Mouse (Mus musculus): ENCODE data around the gene Rasd2. TPM values are rescaled to one million over a fixed set of nuclear protein-coding genes. Genes with fewer than 3 reads are reported as not detected.
A peak's percentile ranks its signal among the peaks of the same experiment; 100 is the strongest.

The Rasd2 gene
- polyA plus RNA-seq (2011; ENCODE audit: insufficient read depth, insufficient read length, low replicate concordance, missing spikeins) = 0.90 TPM in 1 of 2 replicates, not detected in the other

DNA sequence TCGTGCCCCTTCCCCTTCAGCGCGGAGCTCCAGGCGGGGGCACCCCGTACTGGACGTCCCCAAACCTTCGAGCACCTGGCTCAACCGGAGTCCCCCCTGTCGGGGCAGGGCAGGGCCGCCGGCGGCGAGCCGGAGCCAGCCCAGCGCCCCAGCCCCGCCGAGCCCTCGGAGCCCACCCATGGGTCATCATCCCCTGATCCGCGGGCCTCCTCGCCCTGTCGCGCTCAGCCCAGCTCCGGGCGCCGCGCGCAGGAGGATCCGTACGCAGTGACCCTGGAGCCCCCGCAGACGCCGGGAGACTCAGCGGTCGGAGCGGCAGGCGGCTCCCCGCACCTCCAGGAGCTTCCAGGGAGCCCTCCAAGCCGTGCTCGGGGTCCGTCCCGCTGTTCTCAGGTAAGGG is at the start of gene Rasd2:
Rasd2 (plus strand) TSS at position 259 of the 400 bp plus-strand sequence.
- TF ChIP-seq POLR2A (IDR thresholded peaks at IDR 0.05; ENCODE audit: borderline replicate concordance, control insufficient read depth, low read depth, low read length) (no peak), CTCF (IDR thresholded peaks at IDR 0.05; ENCODE audit: control insufficient read depth, insufficient read depth, low read length) (no peak)
- Histone ChIP-seq H3K27ac (ENCODE audit: control insufficient read depth, insufficient read depth, low read depth, low read length, poor library complexity) (no peak within 1 kb of the TSS; the same call in 1 of the 2 replicates), H3K4me1 (ENCODE audit: control insufficient read depth, insufficient read depth, low read length) (no peaks in the 10 kb centered on the region), H3K4me3 (replicated peaks; ENCODE audit: control insufficient read depth, low read depth, low read length) (peak within 1 kb of the TSS; percentile 16)
- WGBS = 2% methylated on average over 41 of the region's 42 CpGs

DNA sequence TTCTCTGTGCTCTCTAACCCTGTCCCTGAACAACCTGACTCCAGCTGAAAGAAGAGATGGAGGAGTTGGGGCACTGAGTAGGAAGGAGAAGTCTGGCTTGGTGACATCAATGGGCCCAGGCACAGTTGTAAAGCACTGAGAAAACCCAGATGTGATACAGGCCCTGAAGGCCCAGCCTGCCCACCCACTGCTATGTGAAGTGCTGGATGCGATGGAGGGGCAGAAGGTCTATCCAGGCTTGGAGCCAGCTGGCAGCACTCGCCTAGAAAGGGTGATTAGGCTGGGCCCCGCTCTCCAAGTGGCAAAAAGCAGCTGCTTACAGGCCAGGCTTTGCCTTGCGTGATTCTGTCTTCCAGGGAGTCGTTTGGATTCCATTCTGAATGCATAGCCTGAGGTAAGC is 44.4 kb upstream of the Rasd2 start:
- WGBS = 79% methylated on average over 5 of the region's 5 CpGs
- Histone ChIP-seq H3K4me1 (ENCODE audit: control insufficient read depth, insufficient read depth, low read length) (no peaks in the 10 kb centered on the region), H3K4me3 (replicated peaks; ENCODE audit: control insufficient read depth, low read depth, low read length) (no peak overlapping the region), H3K27ac (ENCODE audit: control insufficient read depth, insufficient read depth, low read depth, low read length, poor library complexity) (no peak overlapping the region)
- TF ChIP-seq POLR2A (IDR thresholded peaks at IDR 0.05; ENCODE audit: borderline replicate concordance, control insufficient read depth, low read depth, low read length) (no peak), CTCF (IDR thresholded peaks at IDR 0.05; ENCODE audit: control insufficient read depth, insufficient read depth, low read length) (no peak)

DNA sequence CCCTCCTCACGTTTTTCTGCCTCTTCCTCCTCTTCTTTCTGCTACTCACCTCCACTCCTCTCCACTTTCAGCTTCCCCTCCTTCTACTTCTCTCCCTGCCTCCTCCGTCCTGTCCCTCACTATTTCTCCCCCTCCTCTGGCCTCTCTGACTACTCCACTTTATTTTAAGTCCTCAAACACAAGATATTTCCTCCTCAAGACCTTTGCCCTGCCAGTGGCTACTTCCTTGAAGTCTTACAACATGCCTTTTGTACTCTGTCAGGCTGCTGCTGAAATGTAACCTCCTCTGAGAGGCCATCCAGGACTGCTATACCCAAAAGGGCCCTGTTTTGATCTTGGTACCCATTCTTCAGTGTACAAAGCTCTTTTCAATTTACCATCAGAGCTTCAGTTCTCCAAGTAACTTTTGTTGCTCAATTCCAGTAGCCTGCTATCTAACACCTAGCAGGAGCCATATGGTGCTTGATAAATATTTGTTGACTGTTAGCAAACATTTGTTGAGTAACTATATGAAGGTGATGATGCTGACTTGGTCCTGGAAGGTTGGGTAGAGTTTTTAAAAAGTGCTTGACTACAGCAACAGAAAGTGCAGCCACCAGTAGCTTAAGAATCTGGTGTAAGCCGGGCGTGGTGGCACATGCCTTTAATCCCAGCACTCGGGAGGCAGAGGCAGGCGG is 41.6 kb upstream of the Rasd2 start:
- TF ChIP-seq POLR2A (IDR thresholded peaks at IDR 0.05; ENCODE audit: borderline replicate concordance, control insufficient read depth, low read depth, low read length) = no peak
- no peak for TF ChIP-seq CTCF (IDR thresholded peaks at IDR 0.05; ENCODE audit: control insufficient read depth, insufficient read depth, low read length)
- no peaks in the 10 kb centered on the region for H3K4me1 ChIP-seq (ENCODE audit: control insufficient read depth, insufficient read depth, low read length)
- WGBS = 54% methylated on average over 6 of the region's 6 CpGs
- H3K4me3 ChIP-seq (replicated peaks; ENCODE audit: control insufficient read depth, low read depth, low read length) = no peak overlapping the region
- H3K27ac ChIP-seq (ENCODE audit: control insufficient read depth, insufficient read depth, low read depth, low read length, poor library complexity) = no peak overlapping the region

DNA sequence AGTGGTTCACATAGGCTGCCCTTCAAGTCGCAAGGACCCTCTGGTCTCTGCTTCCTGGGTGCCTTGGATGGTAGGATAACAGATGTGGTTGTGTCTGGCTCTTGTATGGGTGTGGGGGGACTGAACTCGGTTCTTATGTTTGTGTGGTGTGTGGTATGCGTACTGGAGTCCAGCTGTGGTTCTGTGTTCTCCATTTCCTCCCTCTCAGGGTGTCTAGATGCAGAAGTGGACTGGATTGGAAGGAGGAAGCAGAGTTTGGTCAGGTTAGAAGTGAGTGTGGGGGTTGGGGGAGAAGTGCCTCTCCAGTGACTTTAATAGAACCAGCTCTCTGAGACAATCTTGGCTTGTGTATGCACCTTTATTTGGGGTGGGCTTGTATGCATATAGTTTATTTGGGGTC is 20.7 kb upstream of the Rasd2 start:
- WGBS = 22% methylated on average over 3 of the region's 3 CpGs
- H3K27ac ChIP-seq (ENCODE audit: control insufficient read depth, insufficient read depth, low read depth, low read length, poor library complexity) = no peak overlapping the region

DNA sequence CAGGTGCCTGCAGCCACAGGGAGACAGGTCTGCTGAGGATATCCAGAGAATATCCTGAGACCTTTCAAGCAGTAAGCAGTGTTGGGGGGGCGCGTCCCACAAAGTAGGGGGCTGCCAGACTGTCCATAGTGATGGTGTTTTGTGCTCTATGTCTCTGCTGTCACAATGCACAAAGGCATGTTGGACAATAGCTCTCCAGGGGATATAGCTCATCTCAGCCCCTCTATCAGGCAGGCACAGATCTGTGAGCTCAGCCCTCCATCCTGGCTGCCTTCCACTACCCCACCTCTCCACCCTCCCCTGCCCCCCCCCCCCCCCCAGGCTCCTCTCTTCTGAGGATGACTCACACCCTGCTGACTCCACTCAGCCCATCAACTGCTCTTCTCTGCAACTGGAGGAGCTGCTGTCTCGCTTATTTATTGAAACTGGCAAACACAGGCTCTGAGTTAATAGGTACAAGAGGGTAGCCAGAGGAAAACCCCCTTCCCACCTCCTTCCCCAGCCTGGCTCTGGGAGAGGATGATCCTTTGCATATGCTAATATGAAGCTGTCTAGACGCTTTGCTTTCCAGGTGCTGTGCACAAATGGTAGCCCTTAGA is 19.2 kb upstream of the Rasd2 start:
- TF ChIP-seq POLR2A (IDR thresholded peaks at IDR 0.05; ENCODE audit: borderline replicate concordance, control insufficient read depth, low read depth, low read length) = no peak
- Histone ChIP-seq H3K4me3 (replicated peaks; ENCODE audit: control insufficient read depth, low read depth, low read length) (no peak overlapping the region), H3K4me1 (ENCODE audit: control insufficient read depth, insufficient read depth, low read length) (no peaks in the 10 kb centered on the region), H3K27ac (ENCODE audit: control insufficient read depth, insufficient read depth, low read depth, low read length, poor library complexity) (no peak overlapping the region)
- WGBS = 75% methylated on average over 4 of the region's 4 CpGs

More for the DNA sequence above, 20.7 kb upstream of the Rasd2 start:
- no peaks in the 10 kb centered on the region for H3K4me1 ChIP-seq (ENCODE audit: control insufficient read depth, insufficient read depth, low read length)
- no peak for TF ChIP-seq POLR2A (IDR thresholded peaks at IDR 0.05; ENCODE audit: borderline replicate concordance, control insufficient read depth, low read depth, low read length)
- TF ChIP-seq CTCF (IDR thresholded peaks at IDR 0.05; ENCODE audit: control insufficient read depth, insufficient read depth, low read length) = no peak
- no peak overlapping the region for H3K4me3 ChIP-seq (replicated peaks; ENCODE audit: control insufficient read depth, low read depth, low read length)

DNA sequence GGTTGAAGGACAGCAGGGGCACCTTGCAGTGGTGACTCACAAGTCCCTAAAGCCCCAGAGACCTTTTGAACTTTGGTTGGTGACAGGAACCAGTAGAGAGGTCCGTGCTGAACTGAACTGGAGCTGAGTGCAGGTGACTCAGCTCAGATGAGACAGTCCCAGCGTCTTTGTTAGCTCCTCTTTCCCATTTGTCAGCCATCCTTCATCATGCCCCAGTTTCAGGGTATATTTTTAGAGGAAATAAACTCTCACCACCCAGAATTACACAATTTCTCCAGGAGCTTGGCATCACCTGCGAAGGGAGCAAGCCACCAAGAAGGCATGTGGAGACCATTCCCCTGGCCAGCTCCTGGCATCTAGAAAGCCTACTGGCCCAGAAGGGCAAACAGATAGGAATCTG is 16.6 kb upstream of the Rasd2 start:
- Histone ChIP-seq H3K4me3 (replicated peaks; ENCODE audit: control insufficient read depth, low read depth, low read length) (no peak overlapping the region), H3K27ac (ENCODE audit: control insufficient read depth, insufficient read depth, low read depth, low read length, poor library complexity) (no peak overlapping the region), H3K4me1 (ENCODE audit: control insufficient read depth, insufficient read depth, low read length) (no peaks in the 10 kb centered on the region)
- 61% methylated on average over 3 of the region's 3 CpGs for WGBS
- TF ChIP-seq CTCF (IDR thresholded peaks at IDR 0.05; ENCODE audit: control insufficient read depth, insufficient read depth, low read length) (no peak), POLR2A (IDR thresholded peaks at IDR 0.05; ENCODE audit: borderline replicate concordance, control insufficient read depth, low read depth, low read length) (no peak)

DNA sequence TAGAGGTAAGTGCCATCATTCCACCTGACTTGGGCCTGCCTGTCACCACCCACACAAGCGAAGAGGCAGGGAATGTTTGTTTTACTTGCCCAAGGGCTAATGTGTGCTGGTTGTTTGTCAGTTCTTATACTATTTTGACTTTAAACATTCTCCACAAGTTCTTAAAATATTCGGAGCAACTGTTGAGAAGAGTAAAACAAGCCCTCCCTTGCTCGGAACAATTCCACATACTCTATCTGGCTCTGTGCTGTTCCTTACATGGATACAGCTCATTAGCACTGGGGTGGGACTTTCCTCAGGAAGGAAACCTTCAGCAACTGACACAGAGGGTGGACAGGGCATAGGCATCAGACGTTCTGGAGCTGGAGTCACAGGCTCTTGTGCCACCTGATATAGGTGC is 15.9 kb upstream of the Rasd2 start:
- no peak for TF ChIP-seq POLR2A (IDR thresholded peaks at IDR 0.05; ENCODE audit: borderline replicate concordance, control insufficient read depth, low read depth, low read length)
- TF ChIP-seq CTCF (IDR thresholded peaks at IDR 0.05; ENCODE audit: control insufficient read depth, insufficient read depth, low read length) = no peak
- Histone ChIP-seq H3K4me1 (ENCODE audit: control insufficient read depth, insufficient read depth, low read length) (no peaks in the 10 kb centered on the region), H3K27ac (ENCODE audit: control insufficient read depth, insufficient read depth, low read depth, low read length, poor library complexity) (no peak overlapping the region), H3K4me3 (replicated peaks; ENCODE audit: control insufficient read depth, low read depth, low read length) (no peak overlapping the region)
- WGBS = 63% methylated on average over 4 of the region's 4 CpGs

DNA sequence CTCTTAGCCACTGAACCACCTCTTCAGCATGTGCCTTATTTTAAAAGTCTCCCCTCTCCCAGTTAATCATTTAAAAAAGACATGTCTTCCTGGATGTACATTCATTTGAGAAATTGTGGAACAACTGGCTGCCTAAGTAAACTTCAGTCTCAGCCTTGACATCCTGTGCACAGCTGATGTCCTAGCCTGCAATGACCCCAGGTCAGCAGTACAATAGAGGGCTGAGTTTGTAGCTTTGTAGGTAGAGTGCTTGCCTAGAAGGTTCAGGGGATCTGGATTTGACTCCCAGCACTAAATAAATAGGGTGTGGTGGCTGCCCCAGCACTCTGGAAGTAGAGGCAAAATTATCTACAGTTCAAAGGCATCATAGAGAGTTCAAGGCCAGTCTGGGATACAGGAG is 15.4 kb upstream of the Rasd2 start:
- no peaks in the 10 kb centered on the region for H3K4me1 ChIP-seq (ENCODE audit: control insufficient read depth, insufficient read depth, low read length)
- H3K27ac ChIP-seq (ENCODE audit: control insufficient read depth, insufficient read depth, low read depth, low read length, poor library complexity) = no peak overlapping the region
- TF ChIP-seq CTCF (IDR thresholded peaks at IDR 0.05; ENCODE audit: control insufficient read depth, insufficient read depth, low read length) = no peak
- H3K4me3 ChIP-seq (replicated peaks; ENCODE audit: control insufficient read depth, low read depth, low read length) = no peak overlapping the region
